Mouse (Mus musculus): ENCODE results near the gene Cwh43. TPM values are rescaled to one million over a fixed set of nuclear protein-coding genes. Genes with fewer than 3 reads are reported as not detected.

The Cwh43 gene
- polyA plus RNA-seq, 2 experiments: not detected

DNA sequence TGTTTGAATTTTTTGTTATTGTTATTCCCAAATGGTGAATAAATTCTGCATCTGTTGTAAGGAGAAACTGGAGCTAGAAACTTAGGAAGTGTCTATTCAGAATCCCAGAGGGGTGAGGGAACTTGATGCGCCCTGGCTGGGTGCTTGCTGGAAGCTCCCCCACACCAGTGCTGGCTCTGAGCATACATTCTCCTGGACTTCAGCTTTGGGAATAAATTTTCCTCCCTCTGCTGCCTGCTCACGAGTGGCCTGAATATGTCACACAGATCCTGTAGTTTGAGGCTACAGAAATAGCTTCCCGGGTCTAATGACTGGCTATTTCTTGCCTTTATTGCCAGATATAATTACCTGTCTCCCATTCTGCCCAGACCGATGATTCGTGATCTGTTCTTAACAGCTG is 43.1 kb upstream of the Cwh43 start:
- TF ChIP-seq CTCF (IDR thresholded peaks at IDR 0.05; ENCODE audit: low read depth) (no peak), EP300 (IDR thresholded peaks at IDR 0.05; ENCODE audit: low read depth) (no peak)
- no peak overlapping the region for H3K9ac ChIP-seq (replicated peaks)
- ATAC-seq (ENCODE audit: insufficient read depth): no peak
- 83% methylated on average over 5 of the region's 5 CpGs for WGBS (ENCODE audit: insufficient replicate concordance)
- no peak overlapping the region for H3K4me3 ChIP-seq (ENCODE audit: insufficient read depth in 1 of 2, low read depth in 2 of 2, low read length in 2 of 2)
- peaks cover 33 to 38% of the 10 kb centered on the region in 2 experiments for H3K4me1 ChIP-seq (replicated peaks; ENCODE audit: control insufficient read depth in 2 of 2, insufficient read depth in 2 of 2, low read length in 1 of 2)
- H3K4me2 ChIP-seq (ENCODE audit: low read depth): no peak overlapping the region
- no peak overlapping the region for H3K27ac ChIP-seq
- no peaks in the 10 kb centered on the region for H3K9me3 ChIP-seq (ENCODE audit: control insufficient read depth, low read length)
- no peaks in the 10 kb centered on the region for H3K36me3 ChIP-seq (replicated peaks; ENCODE audit: control insufficient read depth, insufficient read depth, low read depth)
- no peak for DNase-seq (ENCODE audit: low read depth in 3 of 3, low spot score in 3 of 3)
- peaks cover 2% of the 10 kb centered on the region; the same call in 1 of the 2 replicates for H3K27me3 ChIP-seq (ENCODE audit: control insufficient read depth, insufficient read depth, low read length)

DNA sequence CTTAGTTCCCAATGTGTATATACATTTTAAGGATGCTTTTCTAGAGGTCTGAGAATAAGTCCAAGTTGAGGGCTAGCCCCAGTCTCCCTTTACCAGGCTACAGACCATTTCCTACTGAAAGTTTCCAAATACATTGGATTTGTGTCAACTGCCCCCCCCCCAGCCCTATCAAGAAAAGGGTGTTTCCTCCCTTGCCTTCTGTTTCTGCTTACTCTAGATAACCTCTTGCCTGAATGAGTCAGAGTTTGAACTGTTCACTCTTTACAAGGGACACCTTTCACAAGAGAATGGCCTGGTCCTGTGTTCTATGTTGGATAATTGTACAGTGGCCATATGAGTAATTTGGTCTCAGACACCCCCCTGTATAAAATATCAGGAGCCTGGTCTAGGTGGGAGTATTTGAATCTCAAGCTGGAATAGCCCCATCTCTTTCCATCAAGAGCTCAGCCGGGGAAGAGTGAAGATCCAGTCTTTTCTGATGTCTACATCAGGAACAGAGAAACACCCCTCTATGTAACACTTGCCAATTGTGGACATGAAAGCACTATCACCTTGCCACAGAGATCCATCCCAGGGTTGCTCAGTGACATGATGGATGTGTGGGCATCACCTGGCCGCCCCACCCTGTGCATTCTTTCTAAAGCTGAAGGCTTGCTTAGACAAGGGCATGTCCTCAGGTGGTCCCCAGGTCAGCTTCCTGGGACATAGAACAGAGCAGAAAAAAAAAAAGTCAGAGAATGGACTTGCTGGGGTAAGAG is 41.6 kb upstream of the Cwh43 start:
- peak; percentile 89 for TF ChIP-seq EP300 (IDR thresholded peaks at IDR 0.05; ENCODE audit: low read depth)
- TF ChIP-seq CTCF (IDR thresholded peaks at IDR 0.05; ENCODE audit: low read depth): no peak
- peak overlapping the region; percentile 48 for H3K9ac ChIP-seq (replicated peaks)
- H3K9me3 ChIP-seq (ENCODE audit: control insufficient read depth, low read length): no peaks in the 10 kb centered on the region
- ATAC-seq (ENCODE audit: insufficient read depth): peak; percentile 91
- H3K4me2 ChIP-seq (ENCODE audit: low read depth): peak overlapping the region; percentile 64
- peak overlapping the region; percentile 75 for H3K27ac ChIP-seq
- 0 out of 4 replicates have a peak overlapping the region, but pooled peaks of 1 of the 2 experiments have one; percentile 10 for H3K4me3 ChIP-seq (ENCODE audit: insufficient read depth in 1 of 2, low read depth in 2 of 2, low read length in 2 of 2)
- peaks cover 31 to 34% of the 10 kb centered on the region in 2 experiments for H3K4me1 ChIP-seq (replicated peaks; ENCODE audit: control insufficient read depth in 2 of 2, insufficient read depth in 2 of 2, low read length in 1 of 2)
- 79% methylated on average over 2 of the region's 2 CpGs for WGBS (ENCODE audit: insufficient replicate concordance)
- no peaks in the 10 kb centered on the region for H3K36me3 ChIP-seq (replicated peaks; ENCODE audit: control insufficient read depth, insufficient read depth, low read depth)
- H3K27me3 ChIP-seq (ENCODE audit: control insufficient read depth, insufficient read depth, low read length): peaks cover 2% of the 10 kb centered on the region; the same call in 1 of the 2 replicates
- DNase-seq (ENCODE audit: low read depth in 3 of 3, low spot score in 3 of 3): peak; percentile 69 to 72 (median 69)

DNA sequence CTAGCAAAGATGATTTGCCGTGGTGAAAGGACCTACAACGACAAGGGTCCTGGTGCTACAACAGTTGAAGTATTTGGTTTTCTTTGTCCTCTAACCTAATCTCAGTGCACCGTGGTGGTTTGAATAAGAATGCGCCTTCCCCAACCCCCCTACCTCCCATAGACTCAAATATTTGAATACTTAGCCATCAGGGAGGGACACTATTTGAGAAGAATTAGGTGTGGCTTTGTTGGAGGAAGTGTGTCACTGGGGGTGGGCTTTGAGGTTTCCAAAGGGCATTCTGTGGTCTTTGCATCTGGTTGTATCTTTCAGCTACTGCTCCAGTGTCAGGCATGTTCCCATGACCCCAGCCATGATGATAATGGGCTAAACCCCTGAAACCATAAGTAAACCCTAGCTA is 38.0 kb upstream of the Cwh43 start:
- no peaks in the 10 kb centered on the region for H3K36me3 ChIP-seq (replicated peaks; ENCODE audit: control insufficient read depth, insufficient read depth, low read depth)
- TF ChIP-seq CTCF (IDR thresholded peaks at IDR 0.05; ENCODE audit: low read depth): no peak
- no peak for TF ChIP-seq EP300 (IDR thresholded peaks at IDR 0.05; ENCODE audit: low read depth)
- H3K9me3 ChIP-seq (ENCODE audit: control insufficient read depth, low read length): no peaks in the 10 kb centered on the region
- H3K4me3 ChIP-seq (ENCODE audit: insufficient read depth in 1 of 2, low read depth in 2 of 2, low read length in 2 of 2): no peak overlapping the region
- H3K27ac ChIP-seq: no peak overlapping the region
- WGBS (ENCODE audit: insufficient replicate concordance): 62% methylated on average over 4 of the region's 4 CpGs
- ATAC-seq (ENCODE audit: insufficient read depth): no peak
- no peak overlapping the region for H3K9ac ChIP-seq (replicated peaks)
- no peak for DNase-seq (ENCODE audit: low read depth in 3 of 3, low spot score in 3 of 3)
- no peak overlapping the region for H3K4me2 ChIP-seq (ENCODE audit: low read depth)
- H3K4me1 ChIP-seq (replicated peaks; ENCODE audit: control insufficient read depth in 2 of 2, insufficient read depth in 2 of 2, low read length in 1 of 2): peaks cover 24 to 27% of the 10 kb centered on the region in 2 experiments
- no peaks in the 10 kb centered on the region for H3K27me3 ChIP-seq (ENCODE audit: control insufficient read depth, insufficient read depth, low read length)

DNA sequence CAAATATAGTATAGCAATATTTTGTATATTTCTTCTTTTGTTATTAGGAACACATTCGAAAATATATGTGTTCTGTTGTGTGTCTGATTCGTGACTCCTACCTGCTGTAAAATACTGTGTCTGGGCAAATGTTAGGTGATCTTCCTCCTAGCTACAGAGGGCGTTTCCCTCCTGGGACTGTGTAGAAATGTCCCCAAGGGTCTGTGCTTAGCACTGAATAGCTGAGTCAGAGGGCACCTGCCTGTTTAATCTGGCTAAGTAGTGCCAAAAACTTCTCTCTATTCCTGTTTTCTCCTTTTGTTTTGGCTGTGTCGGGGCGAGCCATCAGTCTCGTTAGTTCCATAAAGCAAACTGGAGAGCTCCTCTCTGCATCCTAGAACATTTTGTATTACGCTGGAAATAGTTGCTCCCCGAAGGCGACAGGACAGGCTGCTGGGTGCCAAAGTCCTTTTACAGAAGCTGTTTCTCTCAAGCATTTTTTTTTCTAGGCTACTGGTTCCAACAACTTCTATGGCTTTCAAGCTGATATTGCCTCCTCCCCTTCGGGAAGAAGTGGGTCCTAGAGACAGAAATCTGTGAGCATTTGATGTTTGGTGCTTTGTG is 36.9 kb upstream of the Cwh43 start:
- no peak for ATAC-seq (ENCODE audit: insufficient read depth)

DNA sequence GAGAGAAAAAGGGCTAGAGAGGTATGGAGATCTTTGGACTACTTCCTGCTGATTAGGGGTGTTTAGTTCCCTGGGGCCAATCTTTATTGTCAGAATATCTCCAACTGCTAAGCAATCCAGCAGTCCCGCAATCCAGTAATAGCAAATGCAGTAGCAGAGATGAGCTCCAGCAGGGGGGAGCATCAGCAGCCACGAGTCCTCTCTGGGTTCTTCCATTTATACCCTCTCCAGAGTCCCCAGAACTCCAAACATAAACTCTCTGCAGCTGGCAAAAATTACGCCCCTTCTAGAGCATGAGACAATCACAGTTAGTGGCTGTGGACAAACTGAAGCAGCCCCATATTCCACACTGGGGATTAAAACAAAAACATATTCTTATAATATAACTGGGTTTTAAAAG is 36.1 kb upstream of the Cwh43 start:
- Histone ChIP-seq H3K27me3 (ENCODE audit: control insufficient read depth, insufficient read depth, low read length) (no peaks in the 10 kb centered on the region), H3K27ac (no peak overlapping the region)
- ATAC-seq (ENCODE audit: insufficient read depth): no peak

More for the DNA sequence above, 36.9 kb upstream of the Cwh43 start:
- H3K9ac ChIP-seq (replicated peaks): no peak overlapping the region
- 72% methylated on average over 10 of the region's 10 CpGs for WGBS (ENCODE audit: insufficient replicate concordance)
- DNase-seq (ENCODE audit: low read depth in 3 of 3, low spot score in 3 of 3): no peak
- no peak for TF ChIP-seq EP300 (IDR thresholded peaks at IDR 0.05; ENCODE audit: low read depth)
- TF ChIP-seq CTCF (IDR thresholded peaks at IDR 0.05; ENCODE audit: low read depth): no peak
- H3K4me3 ChIP-seq (ENCODE audit: insufficient read depth in 1 of 2, low read depth in 2 of 2, low read length in 2 of 2): no peak overlapping the region
- no peak overlapping the region for H3K4me2 ChIP-seq (ENCODE audit: low read depth)
- H3K27me3 ChIP-seq (ENCODE audit: control insufficient read depth, insufficient read depth, low read length): no peaks in the 10 kb centered on the region
- peaks cover 15 to 16% of the 10 kb centered on the region in 2 experiments for H3K4me1 ChIP-seq (replicated peaks; ENCODE audit: control insufficient read depth in 2 of 2, insufficient read depth in 2 of 2, low read length in 1 of 2)
- H3K9me3 ChIP-seq (ENCODE audit: control insufficient read depth, low read length): no peaks in the 10 kb centered on the region
- no peak overlapping the region for H3K27ac ChIP-seq
- H3K36me3 ChIP-seq (replicated peaks; ENCODE audit: control insufficient read depth, insufficient read depth, low read depth): no peaks in the 10 kb centered on the region

More for the DNA sequence above, 36.1 kb upstream of the Cwh43 start:
- Histone ChIP-seq H3K4me1 (replicated peaks; ENCODE audit: control insufficient read depth in 2 of 2, insufficient read depth in 2 of 2, low read length in 1 of 2) (peaks cover 7 to 9% of the 10 kb centered on the region in 2 experiments), H3K4me3 (ENCODE audit: insufficient read depth in 1 of 2, low read depth in 2 of 2, low read length in 2 of 2) (no peak overlapping the region), H3K9me3 (ENCODE audit: control insufficient read depth, low read length) (no peaks in the 10 kb centered on the region), H3K4me2 (ENCODE audit: low read depth) (no peak overlapping the region), H3K9ac (replicated peaks) (no peak overlapping the region), H3K36me3 (replicated peaks; ENCODE audit: control insufficient read depth, insufficient read depth, low read depth) (no peaks in the 10 kb centered on the region)
- no peak for TF ChIP-seq CTCF (IDR thresholded peaks at IDR 0.05; ENCODE audit: low read depth)
- no peak for TF ChIP-seq EP300 (IDR thresholded peaks at IDR 0.05; ENCODE audit: low read depth)
- 60% methylated on average over 3 of the region's 3 CpGs for WGBS (ENCODE audit: insufficient replicate concordance)
- no peak for DNase-seq (ENCODE audit: low read depth in 3 of 3, low spot score in 3 of 3)
